Mouse (Mus musculus) megakaryocyte-erythroid progenitor cell, adult 5 weeks (primary cell): ENCODE data around the gene Pxt1. TPM values are rescaled to one million over a fixed set of nuclear protein-coding genes. Genes with fewer than 3 reads are reported as not detected.

ENCODE experiments used
- polyA plus RNA-seq: library from polyadenylated mRNA; stranded (reverse); fragments of >175 nt; gene quantifications from 2 replicates; pipeline ENCODE4 v1.2.3, GENCODE M21; 2012

Gene Pxt1
- polyA plus RNA-seq: 0.37 and 1.4 TPM in 2 replicates

GRCm38 (mm10) chr17:28943740-28944139 lies at the start of gene Pxt1:
Gene Pxt1 (minus strand): TSS chr17:28943840.

GRCm38 (mm10) chr17:28951831-28952799 lies 8.5 kb upstream of the Pxt1 start, which contains the start of gene Kctd20:
Gene Kctd20 (plus strand): TSS chr17:28951950.

GRCm38 (mm10) chr17:28915060-28915628 lies 28.5 kb downstream of the Pxt1 start, which contains the start of gene 4930539E08Rik:
Gene 4930539E08Rik (minus strand): TSS chr17:28915324.

Other genes with a start within 250 kb of the Pxt1 start
- 0.28 TPM in 1 of 2 replicates, not detected in the other for gene AC170998.1, start 217.8 kb downstream of the Pxt1 start, polyA plus RNA-seq
- gene Mapk13, start 174.5 kb downstream of the Pxt1 start, polyA plus RNA-seq: 3.4 and 3.7 TPM in 2 replicates
- 44.8 and 52.3 TPM in 2 replicates for gene Brpf3, start 142.8 kb downstream of the Pxt1 start, polyA plus RNA-seq
- 0.14 and 0.30 TPM in 2 replicates for gene Pnpla1, start 85.4 kb downstream of the Pxt1 start, polyA plus RNA-seq
- gene 4930539E08Rik, start 28.5 kb downstream of the Pxt1 start, polyA plus RNA-seq: 0.82 and 1.5 TPM in 2 replicates
- 157 and 232 TPM in 2 replicates for gene Kctd20, start 8.1 kb upstream of the Pxt1 start, polyA plus RNA-seq
- 95.7 and 104 TPM in 2 replicates for gene Stk38, start 64.2 kb upstream of the Pxt1 start, polyA plus RNA-seq
- 124 and 163 TPM in 2 replicates for gene Srsf3, start 88.8 kb upstream of the Pxt1 start, polyA plus RNA-seq
- 78.2 and 97.6 TPM in 2 replicates for gene Cdkn1a, start 147.1 kb upstream of the Pxt1 start, polyA plus RNA-seq
- 293 and 320 TPM in 2 replicates for gene Rab44, start 170.3 kb upstream of the Pxt1 start, polyA plus RNA-seq